Mouse (Mus musculus): ENCODE results near the gene Smurf2.
"Not testable (repeated sequence)": the region's sequence is repeated elsewhere in the genome, so short reads cannot be mapped to it uniquely, and the experiment has no call there.

Gene Smurf2

GRCm38 (mm10) chr11:106807442-106807841 lies 113.1 kb downstream of the Smurf2 start:
- not testable (repeated sequence) for DNase-seq

DNA sequence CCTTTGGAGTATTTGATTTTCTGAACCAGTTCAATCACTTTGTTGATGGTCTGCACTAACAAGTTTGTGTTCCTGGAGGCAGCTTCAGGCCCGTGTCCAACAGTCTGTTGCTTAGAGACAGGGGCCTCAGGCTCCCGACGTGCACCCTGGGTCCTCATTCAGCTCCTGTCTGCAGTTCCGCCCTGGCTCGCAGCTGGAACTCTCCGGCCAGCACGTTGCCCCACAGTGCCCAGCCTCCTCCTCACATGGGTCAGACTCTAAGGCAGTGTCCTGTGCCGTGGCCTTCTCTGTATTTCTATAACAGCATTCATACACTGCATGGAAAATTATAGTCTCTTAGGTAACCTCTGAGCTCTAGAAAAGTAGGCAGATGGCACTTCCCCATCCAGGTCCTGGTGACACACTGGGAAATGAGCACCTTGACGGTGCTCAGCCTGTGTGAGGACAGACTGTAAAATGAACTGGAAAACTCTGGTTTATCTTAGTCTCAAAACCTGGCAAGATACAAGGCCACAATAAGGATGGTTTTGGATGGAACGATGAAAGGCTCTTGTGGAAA lies 118.4 kb downstream of the Smurf2 start:
- DNase-seq, result no peak

DNA sequence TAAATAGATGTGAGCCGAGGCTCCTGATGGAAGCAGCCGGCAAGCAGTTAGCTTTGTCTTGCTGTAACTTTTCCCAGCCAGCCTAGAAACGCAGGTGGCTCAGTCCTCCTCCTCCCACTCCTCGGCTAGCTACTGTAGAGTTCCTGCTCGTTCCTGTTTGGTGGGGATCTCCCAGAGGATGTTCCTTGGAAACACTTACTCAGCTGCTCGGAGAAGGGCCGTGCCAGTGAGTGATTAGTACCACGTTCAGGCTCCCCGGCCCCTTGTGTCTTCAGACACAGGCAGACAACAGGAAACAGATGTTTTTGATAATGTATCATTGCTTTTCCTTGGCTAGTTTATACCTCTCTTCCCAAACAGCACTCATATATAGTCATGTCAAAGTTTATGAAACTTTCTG lies 124.8 kb downstream of the Smurf2 start:
- peak; percentile 44 for DNase-seq

DNA sequence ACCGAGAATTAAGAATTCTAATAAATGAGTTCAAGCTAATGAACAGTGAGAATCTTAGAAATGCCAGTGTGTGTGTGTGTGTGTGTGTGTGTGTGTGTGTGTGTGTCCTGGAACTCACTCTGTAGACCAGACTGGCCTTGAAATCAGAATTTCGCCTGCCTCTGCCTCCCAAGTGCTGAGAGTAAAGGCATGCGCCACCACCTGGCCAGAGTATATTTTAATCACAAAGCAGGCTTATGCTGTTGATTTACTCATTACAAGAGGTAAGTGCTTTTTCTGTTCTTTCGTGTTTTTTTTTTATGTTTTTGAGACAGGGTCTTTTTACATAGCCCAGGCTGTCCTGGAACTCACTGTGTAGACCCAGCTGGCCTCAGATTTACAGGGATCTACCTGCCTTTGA lies 126.7 kb downstream of the Smurf2 start:
- DNase-seq, result no peak

DNA sequence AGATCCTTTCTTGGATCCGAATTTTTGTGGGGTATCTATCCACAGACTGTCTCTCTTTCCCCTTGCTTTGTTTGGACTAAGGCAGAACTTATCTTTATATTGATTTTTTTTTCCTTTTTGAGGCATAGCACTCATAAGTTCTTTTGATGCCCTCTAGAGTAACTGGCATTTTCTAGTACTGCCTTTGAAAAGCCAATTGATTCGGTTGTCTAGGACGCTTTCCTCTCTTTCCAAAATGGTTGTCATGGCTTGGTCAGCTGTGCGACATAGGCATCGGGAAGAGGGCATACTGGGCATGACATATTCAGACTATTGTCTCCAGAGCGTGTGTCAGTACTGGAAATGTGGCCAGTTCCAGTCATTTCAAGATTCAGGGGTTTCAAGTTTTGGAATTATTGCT lies 130.9 kb downstream of the Smurf2 start:
- no peak for DNase-seq

DNA sequence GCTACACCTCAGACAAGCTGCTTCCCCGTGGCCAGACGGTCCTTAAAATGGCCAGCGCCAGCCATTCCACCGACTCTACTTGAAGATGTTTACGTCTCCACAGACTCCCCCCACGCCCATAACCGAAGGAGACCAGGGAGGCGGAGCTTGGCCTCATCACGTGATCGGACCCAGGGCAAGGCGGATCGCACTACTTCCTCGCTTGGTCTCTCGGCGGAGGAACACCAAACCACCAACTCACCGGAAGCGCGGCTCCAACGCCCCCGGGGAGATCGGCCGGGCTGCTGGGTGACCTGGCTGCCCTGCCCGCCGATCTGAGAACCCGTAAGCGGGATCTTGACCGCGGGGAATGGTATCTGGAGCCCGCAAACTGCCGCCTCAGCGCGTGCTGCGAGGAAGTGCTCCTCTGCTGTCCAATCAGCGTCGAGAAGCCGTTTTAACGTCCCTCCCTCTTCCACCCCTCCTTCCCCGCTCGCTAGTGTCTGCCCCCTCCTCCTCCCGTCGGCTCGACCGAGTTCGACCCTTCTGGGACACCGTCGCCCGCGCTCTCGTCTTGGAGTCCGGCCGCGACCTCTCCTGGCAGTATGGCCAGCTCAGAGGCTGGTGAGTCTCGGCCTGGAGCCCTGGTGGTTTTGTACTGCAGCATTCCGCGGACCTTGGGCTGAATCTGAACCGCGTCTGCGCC lies 131.6 kb downstream of the Smurf2 start, which contains the start of the genes Ddx5 and Cep95:
Gene Ddx5, minus strand, starts transcription at position 411 of the 685 bp plus-strand sequence.
Gene Cep95, plus strand, starts transcription at position 478 of the 685 bp plus-strand sequence.
- DNase-seq, result peak; percentile 99

- DNase-seq, result peak; percentile 98
Measured at GRCm38 (mm10) chr11:106788026-106788774, 132.3 kb downstream of the Smurf2 start.

DNA sequence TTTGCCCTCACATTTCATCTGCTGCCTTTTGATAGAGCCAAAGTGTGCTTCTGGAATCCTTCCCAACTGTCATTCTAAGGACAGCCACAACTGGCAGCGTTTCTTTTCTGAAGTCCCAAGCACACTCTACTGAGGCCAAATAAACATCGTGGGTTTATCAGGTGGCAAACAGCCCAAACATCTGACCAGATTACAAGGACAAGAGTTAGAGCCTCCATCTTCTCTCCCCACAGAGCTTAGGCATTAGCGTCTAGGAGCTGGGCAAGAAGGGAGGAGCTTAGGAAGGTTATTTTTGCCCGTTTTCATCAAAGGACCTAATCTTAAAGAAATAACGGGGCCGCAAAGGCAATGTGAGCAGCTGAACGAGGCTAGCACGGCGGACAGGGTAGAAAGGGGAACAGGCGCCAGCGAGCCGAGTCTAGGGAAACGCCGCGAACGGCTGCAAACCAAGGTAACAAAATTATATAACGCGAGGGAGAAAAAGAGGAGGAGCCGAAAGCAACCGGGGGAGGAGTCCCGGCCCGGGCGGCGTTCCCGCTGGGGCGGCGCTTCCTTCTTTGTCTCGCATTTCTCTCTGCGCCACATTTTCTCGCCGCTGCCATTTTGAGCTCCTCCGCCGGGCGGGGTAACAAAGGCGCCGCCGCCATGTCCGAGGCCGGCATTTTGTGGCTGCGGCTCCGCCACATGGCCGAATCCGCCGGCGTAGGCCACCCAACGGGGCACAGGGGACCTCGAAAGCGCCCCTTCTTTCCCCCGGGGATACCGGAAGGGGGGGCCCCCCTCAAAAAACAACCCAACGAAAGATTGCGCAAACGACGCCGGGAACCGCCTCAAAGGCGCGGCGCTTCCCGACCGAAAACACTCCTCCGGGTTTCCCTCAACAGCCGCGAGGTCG lies 133.1 kb downstream of the Smurf2 start:
- peak; percentile 94 for DNase-seq

GRCm38 (mm10) chr11:106785043-106785442 lies 135.5 kb downstream of the Smurf2 start:
- DNase-seq, result no peak

GRCm38 (mm10) chr11:106784476-106784875 lies 136.0 kb downstream of the Smurf2 start:
- no peak for DNase-seq

DNA sequence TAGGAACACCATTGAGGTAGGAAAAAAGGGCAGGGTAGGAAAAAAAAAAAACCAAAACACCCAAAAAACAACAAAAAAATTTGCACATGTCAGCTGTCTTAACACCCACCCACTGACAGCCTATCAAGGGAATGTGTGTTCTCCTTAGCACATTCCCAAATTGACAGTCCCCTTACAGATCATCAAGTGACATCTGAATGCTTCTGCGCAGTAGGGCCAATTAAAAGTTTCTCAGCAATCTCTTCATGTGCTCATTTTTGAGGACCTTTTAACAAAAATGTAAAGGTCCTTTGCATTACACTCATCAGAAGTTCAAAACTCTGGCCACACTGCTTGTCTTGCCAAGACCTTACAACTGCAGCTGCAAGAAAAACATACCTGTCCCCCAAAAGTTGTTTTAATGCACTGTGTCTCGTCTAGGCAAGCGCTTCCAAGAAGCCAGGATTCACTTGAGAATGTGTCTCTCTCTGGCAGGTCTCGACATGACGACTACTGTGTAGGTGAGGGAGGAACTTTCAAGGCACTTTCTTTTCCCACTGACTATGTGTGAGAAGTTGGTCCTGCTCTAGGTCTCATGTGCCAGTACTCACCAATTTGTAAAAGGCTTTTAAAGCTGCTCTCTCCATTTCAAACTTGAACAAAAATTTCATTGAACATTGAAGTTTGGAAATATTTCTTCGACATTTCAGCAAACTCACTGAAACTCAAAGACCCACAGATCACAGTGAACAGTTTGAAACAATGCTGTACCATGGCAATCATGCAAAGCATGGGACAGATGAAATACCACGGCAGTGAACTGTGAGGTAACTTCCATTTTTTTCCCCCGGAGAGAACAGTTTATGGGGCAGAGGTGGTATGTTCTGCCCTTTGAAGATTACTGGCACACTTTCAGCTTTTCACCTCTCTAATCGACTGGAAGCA lies 137.4 kb downstream of the Smurf2 start:
- DNase-seq, result no peak

DNA sequence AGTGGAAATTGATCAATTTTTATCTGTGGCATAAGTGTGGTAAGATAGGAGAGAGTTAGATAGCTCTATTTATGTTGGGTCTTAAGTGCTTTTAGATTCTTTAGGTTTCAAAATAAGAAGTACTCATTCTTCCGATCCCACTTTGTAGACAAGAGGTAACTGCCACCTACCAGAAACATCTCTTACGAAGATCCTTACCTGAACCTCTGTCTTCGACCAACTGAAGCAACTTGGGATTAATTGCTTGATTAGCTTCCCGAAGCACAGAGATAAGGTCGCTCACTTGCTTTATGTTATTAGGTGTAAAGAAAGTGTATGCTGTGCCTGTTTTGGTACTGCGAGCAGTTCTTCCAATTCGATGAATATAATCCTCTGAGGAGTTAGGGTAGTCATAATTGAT lies 138.2 kb downstream of the Smurf2 start:
- not testable (repeated sequence) for DNase-seq

DNA sequence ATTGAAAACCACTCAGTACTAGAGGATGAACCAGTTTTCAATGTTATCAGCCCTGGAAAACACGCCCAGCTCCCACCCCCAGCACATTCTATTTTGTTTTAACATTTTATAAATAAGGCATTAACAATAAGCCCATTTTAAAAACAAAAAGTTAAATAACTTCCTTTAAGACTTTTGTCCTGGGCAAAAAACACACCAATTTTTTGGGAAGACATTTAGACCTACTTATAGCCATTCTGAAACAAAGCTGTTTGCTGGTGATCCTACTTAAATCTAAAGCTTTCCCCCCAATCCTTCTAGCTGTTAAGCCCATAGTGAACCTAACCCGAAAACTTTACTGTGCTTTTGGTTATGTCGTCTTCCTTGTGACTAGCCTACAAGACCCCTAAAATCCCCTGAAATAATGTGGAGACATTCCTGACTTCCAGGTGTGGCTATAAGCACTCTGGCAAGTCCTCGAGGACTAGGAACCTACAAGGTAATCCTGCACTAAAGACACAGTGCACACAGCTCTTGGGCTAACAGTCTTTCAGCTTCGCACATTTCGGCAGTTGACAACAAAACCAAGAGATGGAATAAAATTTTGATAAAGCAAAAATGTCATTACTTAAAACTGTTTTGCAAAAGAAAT lies 139.8 kb downstream of the Smurf2 start:
- no peak for DNase-seq

DNA sequence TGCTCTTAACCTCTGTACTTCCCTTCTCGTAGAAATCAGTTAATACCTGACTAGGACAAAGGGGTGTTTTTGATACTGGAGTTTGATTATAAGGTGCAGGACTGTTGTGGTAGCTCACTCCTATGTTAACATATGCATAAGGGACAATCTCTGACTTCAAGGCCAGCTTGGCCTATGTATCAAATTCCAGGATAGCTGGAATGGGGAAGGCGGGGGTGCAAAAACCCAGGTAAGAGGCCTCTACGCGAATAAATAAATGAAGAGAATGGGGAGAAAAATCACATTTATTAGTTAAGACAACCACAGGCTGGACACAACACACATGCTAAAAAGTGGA lies 140.5 kb downstream of the Smurf2 start:
- DNase-seq, result no peak

DNA sequence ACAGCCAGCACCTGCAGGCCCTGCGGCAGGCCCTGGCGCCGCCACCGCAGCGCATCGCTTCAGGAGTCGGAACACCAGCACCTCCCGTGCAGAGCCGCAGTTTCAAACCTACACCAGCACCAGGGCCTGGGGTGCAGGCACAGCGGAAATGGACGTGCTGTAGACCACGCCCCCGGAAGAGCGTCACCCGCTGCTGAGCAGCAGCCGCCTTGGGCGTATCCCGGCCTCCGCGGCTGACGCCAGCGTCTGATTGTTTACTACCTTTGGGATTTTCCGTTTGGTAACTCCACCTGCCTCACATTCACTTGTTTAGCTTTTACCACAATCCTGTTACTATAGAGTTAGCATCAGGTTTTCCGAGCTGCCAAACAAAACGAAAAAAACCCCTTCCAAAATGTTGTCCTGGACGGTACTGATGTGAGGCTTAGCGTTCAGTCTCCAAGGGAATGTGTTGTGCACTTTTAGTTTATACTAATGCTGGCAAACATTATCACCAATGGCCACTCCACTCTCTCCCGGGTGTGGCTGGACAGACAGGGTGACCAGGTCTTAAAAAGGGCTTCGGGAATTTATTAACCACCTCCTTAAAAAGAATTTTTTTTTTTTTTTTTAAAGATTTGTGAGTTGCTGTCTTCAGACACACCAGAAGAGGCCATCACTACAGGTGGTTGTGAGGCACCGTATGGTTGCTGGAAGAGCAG lies 141.0 kb downstream of the Smurf2 start, which contains the start of gene Polg2:
Gene Polg2, minus strand, starts transcription at position 150 of the 701 bp plus-strand sequence.
- peak; percentile 93 for DNase-seq

DNA sequence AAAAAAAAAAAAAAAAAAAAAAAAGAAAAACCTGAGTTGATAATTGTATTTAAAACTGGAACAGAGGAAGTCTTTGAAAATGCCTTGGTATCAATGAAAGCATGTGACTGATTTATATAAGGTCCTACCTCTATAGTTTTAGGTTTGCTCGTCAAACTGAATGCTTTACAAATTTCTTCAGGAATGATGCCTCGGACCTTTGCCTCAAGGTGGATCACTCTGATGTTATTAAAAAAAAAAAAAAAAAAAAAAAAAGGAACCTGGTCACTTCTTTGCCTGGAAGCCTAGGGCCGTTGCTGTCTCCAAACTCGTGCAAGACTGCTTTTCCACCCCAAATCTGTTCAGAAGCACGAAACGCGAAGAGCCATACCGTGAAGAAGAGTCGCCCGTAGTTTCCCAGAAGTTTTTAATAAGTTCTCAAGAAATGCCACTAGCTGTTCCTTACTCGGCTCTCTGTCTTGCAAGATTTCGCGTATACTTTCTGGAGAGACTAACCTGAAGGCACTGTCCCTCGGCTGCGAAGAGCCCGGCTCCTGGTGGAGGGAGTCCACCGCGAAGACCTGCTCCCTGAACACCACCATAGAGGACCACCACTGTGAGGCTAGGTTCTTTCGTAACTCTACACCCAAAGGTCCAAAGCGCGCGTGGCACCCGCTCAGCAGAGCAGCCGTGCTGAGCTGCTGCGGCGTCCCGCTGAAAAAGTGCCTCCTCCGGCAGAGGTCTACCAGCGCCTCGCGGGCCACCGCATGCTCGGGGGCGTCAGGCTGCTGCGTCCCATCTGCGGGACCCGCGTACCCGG lies 141.7 kb downstream of the Smurf2 start:
- DNase-seq, result no peak

GRCm38 (mm10) chr11:106778132-106778531 lies 142.4 kb downstream of the Smurf2 start:
- no peak for DNase-seq

GRCm38 (mm10) chr11:106777395-106777794 lies 143.1 kb downstream of the Smurf2 start:
- no peak for DNase-seq

DNA sequence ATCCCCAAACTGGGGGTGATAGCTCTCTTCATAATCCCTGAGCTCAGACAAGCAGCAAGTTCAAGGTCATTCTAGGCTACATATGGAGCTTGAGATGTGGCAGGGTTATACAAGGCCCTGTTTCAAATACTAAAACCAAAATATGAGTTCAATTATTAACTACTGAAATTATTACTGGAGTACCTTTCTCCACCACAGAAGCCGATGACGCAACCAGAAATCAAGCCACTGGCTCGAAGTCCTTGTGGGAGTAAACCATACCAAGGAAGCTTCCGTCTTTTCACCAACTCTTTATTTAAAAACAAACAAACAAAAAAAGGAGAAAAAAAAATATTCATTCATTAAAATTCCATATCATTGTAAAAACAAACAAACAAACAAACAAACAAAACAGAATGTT lies 143.6 kb downstream of the Smurf2 start:
- DNase-seq, result peak; percentile 42

DNA sequence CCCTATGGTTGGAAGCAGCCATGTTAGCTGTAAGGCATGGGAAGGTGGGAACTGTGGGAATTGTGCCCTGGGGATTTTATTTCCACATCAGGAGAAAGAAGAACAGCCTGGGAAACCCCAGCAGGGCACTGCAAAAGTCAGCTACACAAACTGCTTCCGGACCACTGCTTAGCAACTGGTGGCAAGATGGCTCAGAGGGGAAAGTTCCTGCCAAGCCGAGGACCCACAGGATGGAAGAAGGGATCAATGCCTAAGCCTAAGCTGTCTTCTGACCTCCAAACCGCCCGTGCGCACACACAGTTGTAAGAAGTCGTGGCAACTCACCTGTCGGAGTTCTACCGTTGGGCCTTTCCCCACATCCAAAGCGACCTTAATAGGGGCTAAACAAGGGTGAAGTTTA lies 147.5 kb downstream of the Smurf2 start:
- no peak for DNase-seq
